Mouse (Mus musculus) small intestine, adult 2 months (tissue): ENCODE data around the gene Gm20388.

ENCODE experiments used
- CTCF ChIP-seq: fragments of 200-500 bp; IDR thresholded peaks from 2 replicates; pipeline ENCODE4 v1.5.1; 2012; ENCODE audit warnings: low read depth, mild to moderate bottlenecking, control low read depth, inconsistent platforms, low read length, moderate library complexity, mixed read lengths; ENCODE audit not compliant: insufficient replicate concordance, insufficient read length; ENCODE audit errors: extremely low read depth
- POLR2A ChIP-seq: fragments of 200-500 bp; IDR thresholded peaks from 2 replicates; pipeline ENCODE4 v1.6.1; 2012; ENCODE audit warnings: low read depth, mild to moderate bottlenecking, control low read depth, inconsistent platforms, low read length, moderate library complexity

GRCm38 (mm10) chr8:121083093-121083935 lies 1172.7 kb downstream of the Gm20388 start:
- TF ChIP-seq CTCF (no peak), POLR2A (no peak)
